8 mouse cellular contexts compared by ENCODE assay signal in genomic region chr2:3229060-3229459, GRCm38 (mm10). TPM values are rescaled to one million over a fixed set of nuclear protein-coding genes. Genes with fewer than 3 reads are reported as not detected.
A peak's percentile ranks its signal among the peaks of the same experiment; 100 is the strongest.
DNase-seq lines count a peak whose midpoint lies in the region; ATAC-seq and TF ChIP-seq lines count a peak whose summit lies in the region.

No protein-coding gene starts in this region.

- no peak for DNase-seq in G1E (ENCODE audit: low spot score)
- DNase-seq in c-Kit-positive CD71-negative TER-119-negative erythroid progenitor cells, embryonic 14.5 days (ENCODE audit: low read depth): peak; percentile 28
- DNase-seq in layer of hippocampus, adult 2 months (ENCODE audit: low spot score in 2 of 2): peak; percentile 71 to 79
- peak; percentile 77 for DNase-seq in lung, postnatal 10 days
- peak; percentile 78 for DNase-seq in retina, embryonic 14.5 days (ENCODE audit: low spot score)
- peak; percentile 37 to 64 for DNase-seq in urinary bladder, postnatal 4 days (ENCODE audit: low spot score in 2 of 2)

- no peaks in the 10 kb centered on the region for H3K36me3 ChIP-seq in G1E (replicated peaks)
- peaks cover 22% of the 10 kb centered on the region for H3K36me3 ChIP-seq in forebrain, embryonic 15.5 days

- no peak overlapping the region for H3K9ac ChIP-seq in forebrain, embryonic 15.5 days (replicated peaks)

- 20% methylated on average over 2 of the region's 2 CpGs for WGBS in forebrain, embryonic 15.5 days

- H3K4me2 ChIP-seq in forebrain, embryonic 15.5 days (replicated peaks): no peak overlapping the region

- H3K9me3 ChIP-seq in G1E (replicated peaks): no peaks in the 10 kb centered on the region
- H3K9me3 ChIP-seq in forebrain, embryonic 15.5 days: no peaks in the 10 kb centered on the region

- ATAC-seq in G1E (ENCODE audit: extremely low read depth, insufficient number of reproducible peaks, low FRiP score, poor library complexity, severe bottlenecking): 0 out of 2 replicates have a peak, but pooled peaks have one; percentile 49
- ATAC-seq in forebrain, embryonic 15.5 days (replicated peaks): peak; percentile 61; the same call in 1 of the 2 replicates
- ATAC-seq in hematopoietic stem cell, adult 5-6 weeks (replicated peaks in 1 of 2; ENCODE audit: insufficient read depth in 1 of 2, low FRiP score in 2 of 2, low TSS enrichment in 1 of 2, low read depth in 1 of 2, poor library complexity in 2 of 2, severe bottlenecking in 2 of 2): peak; percentile 88 to 92

- no peak overlapping the region for H3K4me3 ChIP-seq in G1E (ENCODE audit: low read depth, low read length)
- no peak overlapping the region for H3K4me3 ChIP-seq in forebrain, embryonic 15.5 days
- H3K4me3 ChIP-seq in layer of hippocampus, adult 2 months: no peak overlapping the region

- H3K4me1 ChIP-seq in G1E (ENCODE audit: insufficient read depth, low read depth, low read length): no peaks in the 10 kb centered on the region
- H3K4me1 ChIP-seq in forebrain, embryonic 15.5 days: no peaks in the 10 kb centered on the region

- H3K27ac ChIP-seq in forebrain, embryonic 15.5 days (replicated peaks): no peak overlapping the region
- no peak overlapping the region for H3K27ac ChIP-seq in layer of hippocampus, adult 2 months

- no peaks in the 10 kb centered on the region for H3K27me3 ChIP-seq in G1E (ENCODE audit: insufficient read depth, low read length)
- H3K27me3 ChIP-seq in forebrain, embryonic 15.5 days: no peaks in the 10 kb centered on the region

- peak; percentile 27; the same call in 1 of the 2 replicates for TF ChIP-seq CTCF in G1E (IDR thresholded peaks at IDR 0.05; ENCODE audit: low read depth, low read length)
- TF ChIP-seq CTCF in layer of hippocampus, adult 2 months (conservative IDR thresholded peaks at IDR 0.05): peak; percentile 91

RNA-seq across cellular contexts. Expression of gene Nmt2, which starts 55.0 kb away (rescaled TPM):
- 24.6 and 25.3 TPM in 2 replicates for total RNA-seq in G1E (2014; fragmentation: Nextera tagmentation)
- 34.9 and 39.8 TPM in 2 replicates for total RNA-seq in G1E (2017)
- 9.4 and 10.5 TPM in 2 replicates for polyA plus RNA-seq in G1E (2012)
- 99.7 and 108 TPM in 2 replicates for polyA plus RNA-seq in forebrain, embryonic 15.5 days (2015; fragmentation: Nextera tagmentation; extraction: Ambion mirVana)
- total RNA-seq in hematopoietic stem cell, adult 5-6 weeks (2017): 40.7 and 51.9 TPM in 2 replicates
- total RNA-seq in layer of hippocampus, adult 2 months (2021): 10 to 100 TPM; 85.5 to 86.1 TPM
